Mouse (Mus musculus): ENCODE results near the gene Dnm3.

DNA sequence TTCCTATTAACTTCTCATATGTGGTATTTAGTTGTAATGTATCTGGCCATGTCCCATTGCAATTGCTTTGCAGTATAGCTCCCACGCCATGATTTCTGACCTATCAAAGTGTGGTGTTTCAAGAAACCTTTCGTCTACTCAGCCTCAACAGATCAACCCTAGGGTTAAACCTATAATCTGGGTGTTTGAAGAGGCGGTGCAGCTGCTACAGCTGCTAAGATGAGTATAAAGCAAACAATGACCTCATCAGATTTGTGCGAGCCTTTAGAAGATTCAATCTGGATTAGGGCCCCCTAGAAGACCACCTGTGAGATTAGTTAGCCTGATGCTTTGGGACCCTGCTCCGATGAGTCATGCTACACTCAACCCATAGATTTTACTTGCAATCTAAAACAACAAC is 321.0 kb downstream of the Dnm3 start:
- no peak for TF ChIP-seq CTCF (conservative IDR thresholded peaks at IDR 0.05; ENCODE audit: low read length)
- TF ChIP-seq POU5F1 (IDR thresholded peaks at IDR 0.05; ENCODE audit: borderline replicate concordance, low read length), result no peak
- TF ChIP-seq NANOG (IDR thresholded peaks at IDR 0.05; ENCODE audit: borderline replicate concordance, low read length), result no peak

Data from E14TG2a.4 (cell line).